Mouse (Mus musculus) fat pad, adult 2 months (tissue): ENCODE measurements around the gene Rb1.

Experiments used
- DNase-seq: peaks from one replicate; pipeline ENCODE4 v3.0.0-alpha.2; 2011; ENCODE audit warnings: low read depth, low spot score; ENCODE audit errors: extremely low read depth

Rb1 gene

DNA sequence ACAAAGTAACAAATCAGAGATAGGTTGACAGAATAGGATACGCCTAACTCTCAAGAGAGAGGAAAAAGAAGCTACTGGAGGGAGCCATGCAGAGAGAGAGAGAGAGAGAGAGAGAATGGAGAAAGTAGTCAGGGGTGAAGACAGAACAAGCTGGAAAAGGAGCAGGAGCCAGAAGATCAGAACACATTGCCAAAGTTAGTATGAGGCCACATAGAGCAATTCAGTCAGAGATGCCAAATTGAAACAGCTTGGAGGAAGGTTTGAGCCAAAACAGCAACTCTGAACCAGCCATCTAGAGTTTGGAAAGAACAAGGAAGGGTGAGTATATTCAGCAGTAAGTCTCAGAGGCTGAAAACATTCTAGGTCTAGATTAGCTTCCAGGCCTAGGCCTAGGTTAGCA, 108.6 kb downstream of the Rb1 start:
- DNase-seq = no peak

DNA sequence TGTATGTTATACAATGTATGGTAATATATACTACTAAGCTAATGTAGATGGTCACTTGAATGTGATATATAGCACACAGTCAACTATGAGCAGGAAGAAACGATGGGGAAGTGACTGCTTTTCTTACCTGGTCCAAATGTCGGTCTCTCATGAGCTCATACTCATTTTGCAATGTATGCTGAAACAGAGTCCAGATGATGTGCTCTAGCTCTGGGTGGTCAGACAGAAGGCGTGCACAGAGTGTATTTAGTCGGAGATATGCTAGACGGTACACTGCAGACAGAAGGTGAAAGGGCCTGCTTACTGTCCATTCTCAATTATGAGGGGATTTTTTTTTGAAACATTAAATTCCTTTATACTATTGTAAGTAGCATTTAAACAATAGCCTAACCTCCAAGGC, 114.1 kb downstream of the Rb1 start:
- no peak for DNase-seq

DNA sequence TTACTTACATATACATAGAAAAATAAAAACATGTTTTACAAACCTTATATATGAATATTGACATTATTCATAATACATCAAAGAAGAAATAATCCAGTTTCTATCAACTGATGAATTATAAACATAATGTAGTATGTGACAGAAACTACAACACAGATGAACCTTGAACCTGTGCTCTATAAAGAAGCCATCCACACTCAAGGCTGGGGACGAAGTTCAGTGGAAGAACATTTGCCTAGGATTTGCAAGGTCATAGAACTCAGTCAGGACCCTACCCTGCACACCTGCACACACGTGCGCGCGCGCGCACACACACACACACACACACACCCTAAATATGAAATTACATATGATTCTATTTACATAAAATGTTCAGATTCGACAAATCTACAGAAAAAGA, 115.4 kb downstream of the Rb1 start:
- DNase-seq = no peak

DNA sequence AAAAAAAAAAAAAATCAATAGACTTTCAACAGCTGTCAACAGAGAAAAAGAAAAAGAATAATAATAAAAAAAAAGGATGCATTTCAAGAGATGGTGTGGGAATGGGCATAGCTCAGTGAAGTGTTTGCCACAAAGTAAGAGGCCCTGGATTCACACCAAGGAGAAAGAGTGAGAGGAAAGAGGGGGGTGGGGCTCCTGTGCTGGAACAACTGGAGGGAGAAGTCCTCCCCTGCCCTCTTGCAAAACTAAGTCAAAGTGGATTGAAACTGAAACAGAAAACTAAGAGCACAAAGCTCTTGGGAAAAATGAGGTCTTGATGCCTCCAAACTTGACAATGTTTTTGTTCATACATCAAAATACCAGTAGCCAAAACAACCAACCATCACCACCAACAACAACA, 116.4 kb downstream of the Rb1 start:
- DNase-seq = no peak

DNA sequence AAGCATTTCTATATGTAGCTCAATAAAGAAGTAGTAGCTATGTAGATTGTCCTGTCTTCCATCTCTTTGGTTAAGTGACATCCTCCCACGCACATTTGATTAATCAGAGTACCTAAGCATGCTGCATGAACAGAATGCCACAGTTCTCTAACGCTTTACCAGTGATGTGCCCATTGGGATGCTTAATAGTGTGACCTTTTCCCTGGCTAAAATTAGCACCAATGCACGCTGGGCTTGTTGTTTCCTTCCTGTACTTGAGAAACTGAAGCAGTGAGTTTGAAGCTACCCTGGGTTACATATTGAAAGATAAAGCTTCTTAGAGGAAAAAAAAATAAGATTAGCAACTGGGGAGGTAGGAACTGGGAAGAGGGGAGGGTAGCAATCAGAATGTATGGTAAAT, 121.6 kb downstream of the Rb1 start:
- DNase-seq = no peak

DNA sequence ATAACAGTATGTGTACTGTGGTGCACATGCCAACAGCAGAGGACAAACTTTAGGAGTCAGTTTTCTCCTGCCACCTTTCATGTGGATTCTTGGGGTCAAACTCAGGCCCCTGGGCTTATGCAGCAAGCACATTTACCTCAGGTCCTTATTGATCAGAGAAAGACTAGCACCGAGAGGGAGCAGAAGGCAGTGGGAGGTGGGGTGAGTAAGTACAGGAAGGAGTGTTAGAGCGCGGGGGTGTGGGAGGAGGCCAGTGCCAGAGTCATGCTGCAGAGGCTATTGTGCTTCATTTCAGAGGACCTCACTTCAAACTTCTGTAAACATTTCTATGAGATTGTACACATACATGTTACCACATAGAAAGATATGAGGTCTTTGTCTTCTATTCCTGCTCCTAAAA, 124.2 kb downstream of the Rb1 start:
- no peak for DNase-seq

DNA sequence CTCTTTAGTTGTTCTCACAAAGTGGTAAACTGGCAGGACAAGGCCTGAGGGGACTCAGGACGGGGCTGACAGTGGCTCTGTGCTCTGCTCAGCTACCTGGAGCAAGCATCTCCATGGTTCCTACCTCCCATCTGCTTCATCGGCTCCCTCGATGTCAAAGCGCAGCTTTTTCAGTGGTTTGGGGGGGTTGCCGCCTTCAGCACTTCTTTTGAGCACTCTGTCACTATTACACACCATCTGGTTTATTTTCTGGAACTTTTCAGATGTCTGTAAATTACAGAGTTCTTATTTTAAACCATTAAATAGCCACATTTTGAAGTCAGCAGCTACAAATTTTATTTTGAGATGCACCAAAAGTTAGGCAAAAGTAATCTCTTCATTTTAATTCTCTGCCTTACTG, 126.6 kb downstream of the Rb1 start:
- no peak for DNase-seq

DNA sequence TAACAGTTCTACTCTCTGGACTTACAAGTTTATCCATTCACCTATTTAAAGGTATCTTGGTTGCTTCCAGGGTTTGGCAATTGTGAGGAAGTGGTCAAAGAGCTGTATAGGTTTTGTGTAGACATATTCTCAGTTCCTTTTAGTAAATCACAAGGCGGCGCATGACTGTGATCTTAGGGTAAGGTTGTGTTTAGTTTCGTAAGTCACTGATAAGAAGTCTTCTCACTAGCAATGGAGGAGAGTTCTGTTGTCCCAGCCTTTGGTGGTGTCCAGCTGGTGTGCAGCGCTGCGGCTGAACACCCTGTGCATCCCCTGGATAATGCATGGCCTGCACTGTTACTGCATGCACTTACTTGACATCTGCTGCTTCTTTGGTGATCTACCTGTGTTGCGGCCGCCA, 138.7 kb downstream of the Rb1 start:
- DNase-seq = no peak

DNA sequence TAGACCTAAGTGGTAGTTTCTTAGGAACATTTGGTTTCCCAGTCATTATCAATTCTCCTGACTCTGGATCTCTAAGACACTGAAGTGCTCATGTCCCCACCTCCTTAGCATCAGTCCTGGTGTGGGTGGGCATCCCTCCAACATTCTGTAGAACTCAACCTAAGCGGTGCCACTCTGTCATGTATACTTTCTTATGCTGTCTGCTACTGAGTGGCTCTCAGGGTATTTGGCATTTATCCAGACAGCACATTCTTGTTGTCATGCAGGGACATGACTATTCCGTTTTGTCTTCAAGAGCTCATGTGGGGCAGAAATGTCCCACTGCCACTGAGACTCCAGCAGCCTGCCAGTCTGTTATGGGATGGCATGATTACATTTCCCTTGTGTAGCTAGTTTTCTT, 144.5 kb downstream of the Rb1 start:
- DNase-seq = no peak

DNA sequence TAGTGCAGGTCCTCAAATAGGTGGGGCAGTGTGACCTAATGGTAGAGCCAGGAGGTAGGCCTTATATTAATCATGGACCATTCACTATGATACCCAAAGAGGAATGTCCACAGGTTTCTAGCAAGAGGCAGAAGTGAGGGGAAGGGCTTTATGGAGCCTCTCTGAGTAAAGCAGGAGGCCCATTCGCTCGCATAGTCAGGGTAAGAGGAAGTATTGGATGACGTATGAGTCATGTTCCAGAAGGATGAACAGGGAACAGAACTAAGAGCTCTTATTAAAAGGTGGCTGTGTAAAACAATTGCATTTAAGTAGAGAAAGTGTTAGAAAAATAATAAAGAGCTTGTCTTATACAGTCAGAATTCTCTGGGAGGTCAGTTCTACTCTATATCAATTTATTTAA, 145.0 kb downstream of the Rb1 start:
- DNase-seq = no peak

DNA sequence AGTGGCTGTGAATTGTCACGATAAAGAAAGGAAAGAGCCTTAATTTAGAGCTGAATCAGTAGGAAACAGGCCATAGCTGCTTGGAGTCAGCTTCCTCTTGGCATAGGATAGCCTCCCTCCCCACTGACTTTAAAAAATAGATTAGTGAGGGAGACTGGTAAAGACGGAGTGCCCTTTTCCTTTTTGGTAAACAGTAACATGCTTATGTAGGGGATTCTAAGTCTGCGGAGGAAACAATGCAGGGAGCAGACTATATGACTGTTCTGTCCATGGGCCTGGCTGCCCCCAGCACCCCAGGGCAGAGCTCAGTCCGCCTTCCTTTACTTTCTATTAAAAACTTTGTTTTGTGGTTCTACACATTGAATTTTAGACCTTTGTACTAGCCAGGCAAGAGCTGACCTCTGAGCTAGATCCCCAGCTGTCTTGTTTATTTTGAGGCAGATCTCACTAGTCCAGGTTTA, 146.4 kb downstream of the Rb1 start:
- DNase-seq = no peak

DNA sequence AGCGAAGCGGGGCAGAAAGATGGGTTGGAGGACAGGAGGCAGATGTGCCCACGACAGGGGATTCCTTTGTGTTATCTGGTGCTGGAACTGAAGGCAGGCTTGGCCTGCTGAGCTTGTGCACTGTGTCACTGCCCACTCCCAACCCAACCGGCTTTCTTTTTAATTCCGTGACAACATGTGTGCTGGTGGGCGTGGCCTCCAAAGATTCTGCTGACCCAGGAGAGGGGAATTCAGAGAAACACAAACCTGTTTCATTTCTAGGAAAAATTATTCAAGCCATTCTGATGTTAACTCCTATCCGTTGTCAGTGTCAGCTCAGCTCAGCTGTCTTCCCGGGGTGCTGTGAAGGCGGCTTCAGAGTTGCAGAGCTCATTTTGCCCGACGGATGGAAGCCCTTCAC, 147.7 kb downstream of the Rb1 start:
- no peak for DNase-seq

DNA sequence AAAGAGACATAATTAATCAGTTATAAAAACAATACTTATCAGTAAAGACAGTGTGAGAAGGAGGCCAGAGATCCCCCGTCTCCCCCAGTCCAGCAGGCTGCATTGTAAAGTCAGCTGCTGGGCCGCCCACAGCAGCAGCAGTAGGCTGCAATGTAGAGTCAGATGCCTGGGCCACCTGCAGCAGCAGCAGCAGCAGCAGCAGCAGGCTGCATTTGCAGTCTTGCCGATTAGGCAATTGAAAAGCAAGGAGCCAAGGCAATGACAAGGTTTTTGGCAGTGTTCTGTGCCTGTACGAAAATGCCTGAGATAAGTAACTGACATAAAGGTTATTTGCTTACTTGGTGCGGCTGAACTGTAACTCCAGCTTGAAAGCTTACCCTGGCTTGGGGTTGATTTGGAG, 149.4 kb downstream of the Rb1 start:
- no peak for DNase-seq

DNA sequence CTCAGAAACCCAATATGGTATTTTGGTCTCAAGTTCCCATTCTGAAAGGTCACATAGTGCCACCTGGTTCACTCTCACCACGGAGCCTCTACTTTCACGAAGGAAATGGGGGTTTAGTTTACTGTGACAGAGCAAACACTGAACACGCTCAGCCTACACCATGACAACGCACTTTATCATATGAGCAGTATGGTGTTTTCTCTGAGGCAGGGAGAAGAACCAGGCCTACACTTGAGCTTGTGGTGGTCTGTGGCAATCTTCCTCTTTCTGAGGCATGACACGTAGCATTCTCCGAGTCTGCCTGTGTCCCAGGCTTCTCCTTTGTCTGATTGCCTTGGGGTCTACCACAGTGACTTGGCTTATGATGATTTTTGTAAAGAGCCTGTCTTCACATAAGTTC, 149.8 kb downstream of the Rb1 start:
- DNase-seq = no peak

DNA sequence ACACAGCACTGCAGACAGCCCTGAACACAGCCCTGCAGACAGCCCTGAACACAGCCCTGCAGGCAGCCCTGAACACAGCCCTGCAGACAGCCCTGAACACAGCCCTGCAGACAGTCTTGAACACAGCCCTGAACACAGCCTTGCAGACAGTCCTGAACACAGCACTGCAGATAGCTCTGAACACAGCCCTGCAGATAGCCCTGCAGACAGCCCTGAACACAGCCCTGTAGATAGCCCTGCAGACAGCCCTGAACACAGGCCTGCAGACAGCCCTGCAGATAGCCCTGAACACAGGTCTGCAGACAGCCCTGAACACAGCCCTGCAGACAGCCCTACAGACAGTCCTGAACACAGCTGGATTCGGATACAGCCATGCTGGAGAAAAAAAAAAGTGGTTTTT, 150.6 kb downstream of the Rb1 start:
- DNase-seq = no peak

DNA sequence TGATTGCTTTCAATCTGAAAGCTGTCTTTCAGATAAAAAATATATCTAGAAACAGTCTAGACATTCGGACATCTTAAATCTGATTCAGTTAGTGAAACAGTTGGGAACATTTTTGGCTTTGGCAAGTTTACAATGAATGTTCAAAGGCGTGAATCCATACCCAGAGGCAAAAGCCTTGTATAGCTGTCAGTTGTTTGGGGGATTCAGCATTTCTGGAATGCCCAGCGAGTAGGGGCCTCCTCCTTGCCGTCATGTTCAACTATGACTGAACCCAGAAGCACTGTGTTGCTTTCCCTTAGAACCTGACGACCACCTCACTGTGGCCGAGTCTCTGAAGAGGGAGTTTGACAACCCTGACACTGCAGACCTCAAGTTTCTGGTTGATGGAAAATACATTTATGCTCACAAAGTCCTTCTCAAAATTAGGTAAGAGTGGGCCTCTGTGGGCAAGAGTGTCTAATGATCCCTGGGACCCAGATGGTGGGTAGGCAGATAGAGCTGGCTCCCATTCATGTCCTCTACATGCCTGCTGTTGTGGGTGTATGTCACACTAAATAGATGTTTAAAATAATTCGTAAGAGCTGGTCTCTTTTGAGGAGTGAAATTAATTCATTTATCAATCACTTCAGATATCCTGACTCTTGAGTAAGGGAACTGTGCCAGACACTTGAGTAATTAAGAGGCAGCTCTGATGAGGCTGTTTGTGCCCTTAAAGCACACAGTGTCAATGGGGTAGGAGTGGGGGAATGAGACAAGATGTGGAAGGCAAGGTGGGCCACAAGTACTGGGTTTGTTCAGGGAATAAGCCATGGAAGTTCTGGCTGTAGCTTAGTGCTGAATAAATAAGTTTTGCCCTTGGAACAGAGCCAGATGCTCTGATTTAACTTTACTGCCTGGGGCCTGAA, 151.3 kb downstream of the Rb1 start:
- DNase-seq = no peak

DNA sequence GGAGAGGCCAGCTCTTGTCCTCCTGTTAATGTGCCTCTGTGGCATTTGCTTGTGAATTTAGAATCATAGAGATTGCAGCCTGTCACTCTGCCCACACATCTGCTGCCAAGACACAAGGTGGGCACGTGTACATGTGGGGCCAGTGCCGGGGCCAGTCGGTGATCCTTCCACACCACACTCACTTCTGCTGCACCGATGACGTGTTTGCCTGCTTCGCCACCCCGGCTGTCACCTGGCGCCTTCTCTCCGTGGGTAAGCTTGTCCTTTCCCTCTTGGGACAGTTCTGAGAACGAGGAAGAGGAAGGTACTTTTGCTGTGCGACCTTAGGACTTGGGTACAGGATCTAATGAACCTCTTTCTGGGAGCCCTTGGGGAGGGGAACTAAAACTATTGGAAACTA, 152.0 kb downstream of the Rb1 start:
- no peak for DNase-seq

DNA sequence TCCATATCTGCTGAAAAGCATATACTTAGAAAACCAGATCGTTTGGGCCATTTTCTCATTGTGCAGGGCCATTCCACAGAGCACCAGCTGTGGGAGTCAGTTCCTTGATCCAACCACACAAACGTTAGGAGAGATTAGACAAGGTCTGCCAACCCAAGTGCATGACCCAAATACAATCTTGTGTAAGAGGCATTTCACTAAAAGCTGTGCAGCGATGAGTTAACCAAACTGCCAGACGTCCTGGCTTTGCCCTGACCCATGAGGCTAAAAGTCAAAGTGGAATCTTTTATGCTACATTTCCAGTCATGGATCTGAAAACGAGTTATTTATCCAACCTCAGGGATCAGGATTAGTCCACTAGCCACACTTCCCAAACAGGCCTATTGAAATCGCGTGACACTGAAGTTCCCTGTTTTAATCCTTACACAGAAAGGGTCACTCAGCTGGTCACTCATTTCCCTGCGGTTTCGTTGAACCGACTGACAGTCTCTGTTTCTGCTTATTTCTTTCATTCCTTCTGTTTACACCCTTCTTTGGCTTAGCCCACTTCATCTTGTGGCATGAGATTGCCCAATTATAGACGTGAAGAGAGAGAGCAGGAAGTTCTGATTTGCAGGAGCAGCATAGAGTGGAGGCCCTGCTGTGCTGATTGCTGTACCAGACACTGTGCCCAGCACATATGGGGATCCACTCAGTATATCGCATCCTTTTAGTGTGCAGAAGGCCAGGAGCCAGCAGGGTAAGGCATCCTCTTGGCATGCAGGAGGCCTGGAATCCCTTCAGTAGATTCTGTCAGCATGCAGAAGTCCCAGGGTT, 153.2 kb downstream of the Rb1 start:
- DNase-seq = no peak

DNA sequence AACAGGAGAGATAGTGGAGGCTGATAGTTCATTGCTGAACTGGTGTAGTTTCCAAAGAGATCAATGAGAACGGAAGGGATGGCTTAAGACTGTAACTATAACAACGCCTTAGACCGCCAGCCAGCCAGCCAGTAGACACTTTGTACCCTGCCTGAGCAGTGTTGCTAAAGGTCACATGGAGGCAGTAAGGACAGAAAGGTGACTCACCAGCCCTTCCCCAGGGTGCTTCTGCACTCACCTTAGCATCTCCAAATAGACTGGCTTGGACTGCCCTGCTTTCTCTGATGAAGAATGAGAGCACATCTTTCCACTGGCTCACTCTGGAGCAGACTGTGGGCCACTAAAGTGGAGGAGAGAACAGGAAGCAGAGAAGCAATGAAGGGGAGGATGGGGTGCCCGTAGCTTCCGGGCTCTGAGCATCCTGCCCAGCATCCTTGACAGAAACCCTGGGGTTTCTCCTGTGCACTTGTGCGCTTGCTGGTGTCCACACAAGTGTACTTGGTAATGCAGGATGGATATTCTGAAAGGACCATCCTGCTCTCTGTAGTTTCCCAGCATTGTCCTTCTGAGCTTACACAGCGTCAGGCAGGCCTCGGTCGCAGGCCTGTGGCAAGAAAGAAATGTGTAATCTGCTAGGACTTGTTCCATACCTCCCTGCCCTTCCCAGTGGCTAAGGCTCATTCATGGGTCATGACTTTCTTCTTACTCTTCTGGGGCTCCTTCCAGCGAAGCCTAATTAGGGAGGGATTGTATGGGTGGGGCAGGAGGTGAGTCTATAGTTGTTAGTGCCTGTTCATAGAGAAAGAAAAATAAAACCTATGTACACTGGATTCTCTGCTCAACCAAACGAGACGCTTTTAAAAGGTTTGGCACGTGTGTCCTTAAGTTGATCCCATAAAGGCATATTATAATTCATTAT, 155.4 kb downstream of the Rb1 start:
- no peak for DNase-seq

DNA sequence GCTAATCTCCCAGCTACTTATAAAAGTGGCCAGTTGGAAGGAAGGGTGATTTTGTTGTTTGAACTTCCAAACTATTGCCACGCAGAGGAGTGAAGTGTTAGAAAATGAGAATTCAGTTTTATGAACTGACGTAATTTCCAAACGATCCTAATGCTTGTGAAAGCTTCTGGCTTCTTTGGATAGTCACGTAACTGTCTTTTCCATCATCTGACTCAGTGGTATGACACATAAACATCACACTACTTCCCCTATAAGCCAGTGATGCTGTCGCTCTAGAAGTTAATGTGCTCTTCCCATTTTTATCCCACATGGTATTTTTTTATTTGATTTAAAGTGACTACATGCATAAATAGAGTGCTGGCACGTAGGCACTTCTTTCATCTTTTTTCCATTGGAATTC, 157.0 kb downstream of the Rb1 start:
- no peak for DNase-seq

DNA sequence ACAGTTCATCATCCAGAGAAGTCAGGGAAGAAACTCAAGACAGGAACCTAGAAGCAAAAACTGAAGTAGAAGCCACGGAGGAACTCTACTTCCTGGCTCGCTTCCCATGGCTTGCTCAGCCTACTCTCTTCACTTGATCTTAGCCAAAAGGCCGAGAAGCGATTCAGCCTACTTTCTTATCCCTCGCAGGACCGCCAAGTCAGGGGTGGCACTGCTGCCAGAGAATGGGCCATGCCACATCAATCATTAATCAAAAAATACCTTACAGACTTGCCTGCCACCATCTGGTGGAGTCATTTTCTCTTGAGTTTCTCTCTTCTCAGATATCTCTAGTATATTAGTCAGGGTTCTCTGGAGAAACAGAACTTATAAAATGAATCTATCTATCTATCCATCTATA, 160.5 kb downstream of the Rb1 start:
- DNase-seq = no peak
